Mouse (Mus musculus) stomach, embryonic 16.5 days (tissue): ENCODE results near the gene Nkain1. TPM values are rescaled to one million over a fixed set of nuclear protein-coding genes. Genes with fewer than 3 reads are reported as not detected.

Experiments used
- ATAC-seq: fragments of 200-750 bp; cut with Nextera tagmentation; 2 replicates; pipeline ENCODE4 v1.8.0; 2017; ENCODE audit warnings: moderate number of reproducible peaks, moderate TSS enrichment; ENCODE audit not compliant: insufficient read depth, low FRiP score
- H3K27ac ChIP-seq: fragments of 300-500 bp; sonication (generic); 2 replicates; pipeline ENCODE4 v1.5.1; 2014; ENCODE audit warnings: low read length
- H3K27me3 ChIP-seq: fragments of 300-500 bp; sonication (generic); 2 replicates; pipeline ENCODE4 v1.6.1; 2014; ENCODE audit warnings: low read length, control low read depth, mixed read lengths; ENCODE audit not compliant: control insufficient read depth, insufficient read depth
- H3K36me3 ChIP-seq: fragments of 300-500 bp; sonication (generic); 2 replicates; pipeline ENCODE4 v1.6.1; 2014; ENCODE audit warnings: low read length; ENCODE audit not compliant: control insufficient read depth, insufficient read depth
- H3K4me1 ChIP-seq: fragments of 300-500 bp; sonication (generic); 2 replicates; pipeline ENCODE4 v1.6.1; 2014; ENCODE audit warnings: low read length, control low read depth, mixed read lengths; ENCODE audit not compliant: control insufficient read depth, insufficient read depth
- H3K4me2 ChIP-seq: fragments of 300-500 bp; sonication (generic); 2 replicates; pipeline ENCODE4 v1.6.1; 2014; ENCODE audit warnings: low read depth, low read length, mixed read lengths
- H3K4me3 ChIP-seq: fragments of 300-500 bp; sonication (generic); replicated peaks from 2 replicates; pipeline ENCODE4 v1.5.1; 2014; ENCODE audit warnings: mild to moderate bottlenecking, low read length
- H3K9ac ChIP-seq: fragments of 300-500 bp; sonication (generic); 2 replicates; pipeline ENCODE4 v1.6.1; 2014; ENCODE audit warnings: low read length
- H3K9me3 ChIP-seq: fragments of 300-500 bp; sonication (generic); replicated peaks from 2 replicates; pipeline ENCODE4 v1.6.1; 2016; ENCODE audit warnings: low read length, control low read depth; ENCODE audit not compliant: control insufficient read depth
- WGBS: fragments of 180-500 bp; shearing (Covaris S2); extraction: QIAGEN DNeasy Blood & Tissue Kit; methylation state at CpG from one replicate; pipeline ENCODE4 v1.1.7; 2014; 5-methylcytosine and 5-hydroxymethylcytosine counted together
- polyA plus RNA-seq: library from polyadenylated mRNA; unstranded; fragments of >200 nt; fragmentation: Nextera tagmentation; extraction: Ambion mirVana; gene quantifications from 2 replicates; pipeline ENCODE4 v1.2.1, GENCODE M21; 2015

Gene Nkain1
- polyA plus RNA-seq, 1 experiment from 2014 or later = not detected

DNA sequence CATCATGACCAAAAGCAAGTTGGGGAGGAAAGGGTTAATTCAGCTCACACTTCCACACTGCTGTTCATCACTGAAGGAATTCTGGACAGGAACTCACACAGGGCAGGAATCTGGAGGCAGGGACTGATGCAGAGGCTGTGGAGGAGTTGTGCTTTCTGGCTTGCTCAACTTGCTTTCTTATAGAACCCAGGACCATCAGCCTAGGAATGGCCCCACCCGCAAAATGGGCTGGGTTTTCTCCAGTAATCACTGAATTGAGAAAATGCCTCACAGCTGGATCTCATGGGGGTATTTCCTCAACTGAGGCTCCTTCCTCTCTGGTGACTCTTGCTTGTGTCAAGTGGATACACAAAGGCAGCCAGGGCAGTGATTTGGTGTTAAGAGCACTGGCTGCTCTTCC is 48.9 kb downstream of the Nkain1 start:
- Histone ChIP-seq H3K27me3 (no peaks in the 10 kb centered on the region), H3K4me2 (no peak overlapping the region), H3K4me3 (no peak overlapping the region), H3K27ac (no peak overlapping the region), H3K9ac (no peak overlapping the region), H3K4me1 (no peaks in the 10 kb centered on the region), H3K9me3 (no peaks in the 10 kb centered on the region), H3K36me3 (no peaks in the 10 kb centered on the region)
- no peak for ATAC-seq
- WGBS = 67% methylated on average over 1 of the region's 1 CpGs

DNA sequence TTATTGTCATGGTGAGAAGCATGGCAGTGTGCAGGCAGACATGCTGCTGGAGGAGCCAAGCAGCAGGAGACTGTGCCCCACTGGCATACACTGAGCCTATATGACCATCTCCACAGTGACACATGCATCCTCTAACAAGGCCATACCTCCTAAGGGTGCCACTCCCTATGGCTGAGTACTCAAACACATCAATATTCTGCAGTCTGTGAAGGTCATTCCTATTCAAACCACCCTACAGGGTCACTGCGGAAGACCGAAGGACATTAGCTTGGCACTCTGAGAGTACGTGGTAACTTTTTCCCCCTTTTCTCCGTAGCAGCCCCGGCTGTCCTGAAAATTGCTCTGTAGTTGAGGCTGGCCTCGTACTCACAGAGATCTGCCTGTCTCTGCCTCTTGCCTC is 52.5 kb downstream of the Nkain1 start:
- Histone ChIP-seq H3K9me3 (no peaks in the 10 kb centered on the region), H3K4me2 (no peak overlapping the region), H3K4me1 (no peaks in the 10 kb centered on the region; the same call in 1 of the 2 replicates), H3K36me3 (no peaks in the 10 kb centered on the region), H3K27me3 (no peaks in the 10 kb centered on the region), H3K9ac (no peak overlapping the region), H3K4me3 (no peak overlapping the region), H3K27ac (no peak overlapping the region)
- ATAC-seq = no peak
- 89% methylated on average over 6 of the region's 6 CpGs for WGBS

DNA sequence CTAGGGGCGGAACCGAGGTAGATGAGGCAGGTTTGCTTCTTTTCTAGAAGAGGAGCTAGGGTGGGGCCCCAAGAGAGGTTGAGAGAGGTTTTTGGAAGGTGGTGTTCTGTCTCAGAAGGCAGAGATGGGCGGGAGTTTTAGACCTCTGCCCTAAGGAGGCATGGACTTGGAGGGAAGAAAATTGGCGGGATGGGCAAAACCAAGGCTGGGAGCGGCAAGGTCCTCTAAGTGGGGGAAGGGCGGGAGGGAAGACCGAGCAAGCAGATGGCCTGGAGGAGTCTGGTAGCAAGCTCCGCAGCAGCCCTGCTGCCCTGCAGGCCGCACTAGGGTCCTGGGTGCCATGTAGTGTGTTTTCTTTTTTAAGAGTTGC is 53.5 kb downstream of the Nkain1 start:
- Histone ChIP-seq H3K27me3 (no peaks in the 10 kb centered on the region), H3K9ac (peak overlapping the region; percentile 54), H3K4me2 (peak overlapping the region; percentile 89), H3K9me3 (no peaks in the 10 kb centered on the region), H3K4me3 (peak overlapping the region; percentile 72), H3K36me3 (no peaks in the 10 kb centered on the region), H3K27ac (peak overlapping the region; percentile 60), H3K4me1 (no peaks in the 10 kb centered on the region; the same call in 1 of the 2 replicates)
- peak; percentile 61 for ATAC-seq
- WGBS = under 1% methylated on average over 9 of the region's 9 CpGs

DNA sequence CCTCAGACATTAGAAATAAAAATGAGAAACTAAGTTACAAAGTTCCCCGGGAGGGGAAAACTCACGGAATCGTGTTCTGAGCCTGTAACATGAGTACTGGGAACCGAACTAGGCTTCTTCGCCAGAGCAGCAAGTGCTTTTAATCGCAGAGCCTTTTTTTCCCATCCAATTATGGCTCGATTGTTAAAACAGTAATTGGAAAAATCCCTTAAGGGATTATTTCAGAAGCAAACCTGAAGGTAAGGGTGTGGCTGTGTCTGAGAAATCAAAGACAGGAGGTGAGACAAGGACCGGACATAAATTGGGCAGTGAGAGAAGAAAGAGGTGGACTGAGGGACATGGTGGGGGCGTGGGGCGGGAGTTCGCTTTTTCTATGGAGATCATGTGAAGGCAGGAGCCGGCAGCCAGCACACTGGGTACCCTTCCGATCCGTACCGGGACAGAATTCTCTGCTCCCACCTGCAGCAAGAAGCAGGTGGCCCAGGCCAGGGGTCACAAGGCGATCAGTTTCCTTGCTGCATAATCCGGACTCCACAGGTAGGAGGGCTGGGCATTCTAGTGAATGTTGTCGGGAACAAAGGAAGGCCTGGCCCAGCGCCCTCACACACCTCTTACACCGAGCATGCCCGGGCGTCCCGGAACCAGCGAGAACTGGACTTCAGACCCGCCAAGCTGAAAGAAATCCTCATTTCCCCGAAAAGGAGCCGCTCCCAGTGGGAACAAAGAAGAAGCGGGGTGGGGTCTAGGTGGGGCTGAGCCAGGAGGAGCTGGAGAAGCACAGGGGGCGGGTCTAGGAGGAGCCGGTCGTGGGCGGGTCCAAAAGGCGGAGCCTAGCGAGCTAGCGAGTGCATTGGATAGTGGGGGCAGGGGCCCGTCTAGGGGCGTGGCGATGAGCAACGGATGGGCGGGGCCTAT is 54.1 kb downstream of the Nkain1 start:
- no peaks in the 10 kb centered on the region for H3K36me3 ChIP-seq
- peak overlapping the region; percentile 89 for H3K4me2 ChIP-seq
- peak; percentile 99 for ATAC-seq
- 3% methylated on average over 40 of the region's 40 CpGs for WGBS
- peak overlapping the region; percentile 86 for H3K9ac ChIP-seq
- no peaks in the 10 kb centered on the region; the same call in 1 of the 2 replicates for H3K4me1 ChIP-seq
- no peaks in the 10 kb centered on the region for H3K9me3 ChIP-seq
- H3K27me3 ChIP-seq = no peaks in the 10 kb centered on the region
- peak overlapping the region; percentile 96 for H3K27ac ChIP-seq
- H3K4me3 ChIP-seq = peak overlapping the region; percentile 72

DNA sequence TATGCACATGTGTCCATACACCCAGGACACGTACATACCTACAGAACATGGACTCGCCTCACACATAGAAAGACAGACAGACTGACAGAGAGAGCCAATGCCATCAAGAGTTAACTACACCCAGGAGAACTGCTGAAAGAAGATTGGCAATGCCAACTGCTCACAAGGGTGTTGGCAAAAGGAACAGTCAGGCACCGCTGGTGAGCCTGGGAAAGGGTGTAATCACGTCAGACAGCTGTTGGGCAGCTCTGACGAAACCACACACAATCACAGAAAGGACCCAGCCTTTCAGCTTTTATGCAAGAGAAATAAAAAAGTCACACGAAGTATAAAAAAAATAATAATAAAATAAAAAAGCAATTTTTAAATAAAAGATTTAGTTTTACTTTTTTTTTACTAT is 57.5 kb downstream of the Nkain1 start:
- Histone ChIP-seq H3K27ac (no peak overlapping the region), H3K9ac (no peak overlapping the region), H3K4me3 (no peak overlapping the region), H3K36me3 (no peaks in the 10 kb centered on the region), H3K27me3 (no peaks in the 10 kb centered on the region), H3K9me3 (no peaks in the 10 kb centered on the region), H3K4me1 (no peaks in the 10 kb centered on the region; the same call in 1 of the 2 replicates), H3K4me2 (no peak overlapping the region)
- 82% methylated on average over 6 of the region's 6 CpGs for WGBS
- no peak for ATAC-seq

Other genes with a start within 250 kb of the Nkain1 start
- 51.0 and 56.8 TPM in 2 replicates for gene Zcchc17, start 214.2 kb downstream of the Nkain1 start, polyA plus RNA-seq
- 98.8 and 107 TPM in 2 replicates for gene Snrnp40, start 214.0 kb downstream of the Nkain1 start, polyA plus RNA-seq
- 73.3 and 79.7 TPM in 2 replicates for gene Pum1, start 89.1 kb upstream of the Nkain1 start, polyA plus RNA-seq
- gene Sdc3, start 218.4 kb upstream of the Nkain1 start, polyA plus RNA-seq = 23.2 and 25.2 TPM in 2 replicates